Mouse (Mus musculus): ENCODE data around the gene Gm17727. TPM values are rescaled to one million over a fixed set of nuclear protein-coding genes. Genes with fewer than 3 reads are reported as not detected.
"Not testable (repeated sequence)": the region's sequence is repeated elsewhere in the genome, so short reads cannot be mapped to it uniquely, and the experiment has no call there.

The Gm17727 gene
- polyA plus RNA-seq (2015; fragmentation: Nextera tagmentation; extraction: Ambion mirVana): not detected in 2 replicates

GRCm38 (mm10) chr9:35778009-35778408, at the start of gene Gm17727:
Gm17727 (minus strand) TSS chr9:35778109.
- no peak within 1 kb of the TSS for H3K27ac ChIP-seq
- H3K4me2 ChIP-seq: no peak within 1 kb of the TSS
- no peak for ATAC-seq (ENCODE audit: low read depth)
- no peak within 1 kb of the TSS for H3K4me3 ChIP-seq (replicated peaks)
- no peaks in the 10 kb centered on the region for H3K27me3 ChIP-seq
- no peaks in the 10 kb centered on the region for H3K36me3 ChIP-seq
- WGBS (ENCODE audit: insufficient replicate concordance): 36% methylated on average over 3 of the region's 3 CpGs
- H3K9me3 ChIP-seq (replicated peaks): 0 out of 2 replicates have a peak, but pooled peaks cover 5% of the 10 kb centered on the region
- no peak for DNase-seq
- no peak within 1 kb of the TSS for H3K9ac ChIP-seq
- no peaks in the 10 kb centered on the region for H3K4me1 ChIP-seq (replicated peaks)

GRCm38 (mm10) chr9:35817881-35818280, 40.0 kb upstream of the Gm17727 start:
- ATAC-seq (ENCODE audit: low read depth): not testable (repeated sequence)

GRCm38 (mm10) chr9:35798146-35798545, 20.2 kb upstream of the Gm17727 start:
- Histone ChIP-seq H3K27ac (no peak overlapping the region), H3K9ac (no peak overlapping the region), H3K4me2 (no peak overlapping the region), H3K4me3 (replicated peaks) (no peak overlapping the region), H3K4me1 (replicated peaks) (no peaks in the 10 kb centered on the region), H3K27me3 (no peaks in the 10 kb centered on the region), H3K36me3 (no peaks in the 10 kb centered on the region), H3K9me3 (replicated peaks) (peaks cover 8% of the 10 kb centered on the region; the same call in 1 of the 2 replicates)
- ATAC-seq (ENCODE audit: low read depth) (no peak), DNase-seq (no peak)

More at GRCm38 (mm10) chr9:35817881-35818280, 40.0 kb upstream of the Gm17727 start:
- not testable (repeated sequence) for H3K4me1 ChIP-seq (replicated peaks); H3K27me3 ChIP-seq; H3K9ac ChIP-seq; H3K4me3 ChIP-seq (replicated peaks); H3K27ac ChIP-seq; H3K4me2 ChIP-seq; H3K36me3 ChIP-seq; H3K9me3 ChIP-seq (replicated peaks); DNase-seq
- 85% methylated on average over 15 of the region's 15 CpGs for WGBS (ENCODE audit: insufficient replicate concordance)

GRCm38 (mm10) chr9:35790001-35790400, 12.1 kb upstream of the Gm17727 start, which contains the start of the genes Gm27235 and D730048I06Rik:
Gm27235 (minus strand) TSS chr9:35790101.
D730048I06Rik (minus strand) TSS chr9:35790112.
- Histone ChIP-seq H3K9ac (no peak within 1 kb of the TSS), H3K4me3 (replicated peaks) (no peak within 1 kb of the TSS), H3K27me3 (no peaks in the 10 kb centered on the region), H3K4me2 (no peak within 1 kb of the TSS), H3K36me3 (no peaks in the 10 kb centered on the region), H3K9me3 (replicated peaks) (no peaks in the 10 kb centered on the region; the same call in 1 of the 2 replicates), H3K27ac (no peak within 1 kb of the TSS), H3K4me1 (replicated peaks) (no peaks in the 10 kb centered on the region)
- no peak for ATAC-seq (ENCODE audit: low read depth)
- WGBS (ENCODE audit: insufficient replicate concordance): 63% methylated on average over 3 of the region's 3 CpGs
- DNase-seq: no peak

- Histone ChIP-seq H3K4me1 (replicated peaks) (no peaks in the 10 kb centered on the region), H3K36me3 (no peaks in the 10 kb centered on the region), H3K9ac (no peak overlapping the region), H3K27ac (no peak overlapping the region), H3K27me3 (no peaks in the 10 kb centered on the region), H3K4me2 (no peak overlapping the region), H3K4me3 (replicated peaks) (no peak overlapping the region), H3K9me3 (replicated peaks) (no peaks in the 10 kb centered on the region)
- ATAC-seq (ENCODE audit: low read depth) (no peak), DNase-seq (no peak)
Observed at GRCm38 (mm10) chr9:35756843-35757242, 21.1 kb downstream of the Gm17727 start.

GRCm38 (mm10) chr9:35740749-35741148, 37.2 kb downstream of the Gm17727 start, which contains the start of gene Gm17677:
Gm17677 (plus strand) TSS chr9:35741049.
- Histone ChIP-seq H3K9ac (no peak within 1 kb of the TSS), H3K36me3 (no peaks in the 10 kb centered on the region), H3K27ac (no peak within 1 kb of the TSS), H3K4me1 (replicated peaks) (no peaks in the 10 kb centered on the region), H3K27me3 (no peaks in the 10 kb centered on the region), H3K4me3 (replicated peaks) (no peak within 1 kb of the TSS), H3K9me3 (replicated peaks) (peaks cover 7% of the 10 kb centered on the region; the same call in 1 of the 2 replicates), H3K4me2 (no peak within 1 kb of the TSS)
- no peak for ATAC-seq (ENCODE audit: low read depth)
- DNase-seq: no peak

Other genes starting within 250 kb of the Gm17727 start
- gene Ddx25, start 219.6 kb downstream of the Gm17727 start, polyA plus RNA-seq (2015; fragmentation: Nextera tagmentation; extraction: Ambion mirVana): 0.39 and 0.42 TPM in 2 replicates
- 9.3 and 11.4 TPM in 2 replicates for gene Pus3, start 219.5 kb downstream of the Gm17727 start, polyA plus RNA-seq (2015; fragmentation: Nextera tagmentation; extraction: Ambion mirVana)
- 0.25 and 0.36 TPM in 2 replicates for gene Pate2, start 207.8 kb downstream of the Gm17727 start, polyA plus RNA-seq (2015; fragmentation: Nextera tagmentation; extraction: Ambion mirVana)
- gene Hyls1, start 207.7 kb downstream of the Gm17727 start, polyA plus RNA-seq (2015; fragmentation: Nextera tagmentation; extraction: Ambion mirVana): 9.8 and 11.9 TPM in 2 replicates
- not detected in 2 replicates for gene Pate4, start 166.2 kb downstream of the Gm17727 start, polyA plus RNA-seq (2015; fragmentation: Nextera tagmentation; extraction: Ambion mirVana)
- gene Pate3, start 129.9 kb downstream of the Gm17727 start, polyA plus RNA-seq (2015; fragmentation: Nextera tagmentation; extraction: Ambion mirVana): not detected in 2 replicates
- not detected in 2 replicates for gene Pate1, start 90.7 kb downstream of the Gm17727 start, polyA plus RNA-seq (2015; fragmentation: Nextera tagmentation; extraction: Ambion mirVana)
- gene Gm17677, start 37.1 kb downstream of the Gm17727 start, polyA plus RNA-seq (2015; fragmentation: Nextera tagmentation; extraction: Ambion mirVana): not detected in 2 replicates
- not detected in 2 replicates for gene Gm27235, start 12.0 kb upstream of the Gm17727 start, polyA plus RNA-seq (2015; fragmentation: Nextera tagmentation; extraction: Ambion mirVana)
- gene D730048I06Rik, start 12.0 kb upstream of the Gm17727 start, polyA plus RNA-seq (2015; fragmentation: Nextera tagmentation; extraction: Ambion mirVana): not detected in 2 replicates
- not detected in 2 replicates for gene 9230110F15Rik, start 66.0 kb upstream of the Gm17727 start, polyA plus RNA-seq (2015; fragmentation: Nextera tagmentation; extraction: Ambion mirVana)
- gene 9230113P08Rik, start 130.3 kb upstream of the Gm17727 start, polyA plus RNA-seq (2015; fragmentation: Nextera tagmentation; extraction: Ambion mirVana): not detected in 2 replicates

Measured in liver, embryonic 13.5 days (tissue).